Mouse (Mus musculus): ENCODE measurements around the gene Usp3. TPM values are rescaled to one million over a fixed set of nuclear protein-coding genes. Genes with fewer than 3 reads are reported as not detected.

Gene Usp3
- total and polyA plus RNA-seq, 3 experiments = 24.4 to 39.5 (median 36.6) TPM

- no peak for TF ChIP-seq TBP (conservative IDR thresholded peaks at IDR 0.05; ENCODE audit: low read depth, low read length)
- TF ChIP-seq ZMIZ1 (IDR thresholded peaks at IDR 0.05; ENCODE audit: low read depth, low read length) = no peak
- TF ChIP-seq USF2 (conservative IDR thresholded peaks at IDR 0.05; ENCODE audit: low read depth, low read length) = no peak
- no peak for TF ChIP-seq JUND (conservative IDR thresholded peaks at IDR 0.05; ENCODE audit: low read depth, low read length)
- TF ChIP-seq KAT2A (IDR thresholded peaks at IDR 0.05; ENCODE audit: insufficient replicate concordance, low read length) = no peak
- no peak for TF ChIP-seq ZKSCAN1 (IDR thresholded peaks at IDR 0.05; ENCODE audit: borderline replicate concordance, low read depth, low read length)
- TF ChIP-seq CTCF (conservative IDR thresholded peaks at IDR 0.05 in 1 of 2, IDR thresholded peaks at IDR 0.05 in 1 of 2; ENCODE audit: low read depth in 2 of 2, low read length in 2 of 2) = no peak
- TF ChIP-seq BHLHE40 (IDR thresholded peaks at IDR 0.05; ENCODE audit: low read depth, low read length) = no peak
- peak; percentile 83 for TF ChIP-seq IRF4 (IDR thresholded peaks at IDR 0.05; ENCODE audit: low read depth, low read length)
- TF ChIP-seq PAX5 (IDR thresholded peaks at IDR 0.05; ENCODE audit: low read length) = no peak
- no peak for TF ChIP-seq MXI1 (IDR thresholded peaks at IDR 0.05; ENCODE audit: low read depth, low read length)
Measured at GRCm38 (mm10) chr9:66601006-66601405, 8.1 kb upstream of the Usp3 start (continued).

- no peak for DNase-seq (ENCODE audit: extremely low read depth)
- in situ Hi-C loops (cut with MboI; ENCODE audit: low pct_ligation_motif_present, low pct_unique_long_range_greater_than_20kb, low sequenced_read_pairs) (loop anchor here (25.0 kb wide), 1 partner anchor 313 kb away; no protein-coding TSS in a partner anchor), dilution Hi-C loops (cut with MboI; ENCODE audit: extremely low pct_ligation_motif_present, extremely low pct_unique_long_range_greater_than_20kb, low sequenced_read_pairs) (no loop called here)
- H3K9ac ChIP-seq (ENCODE audit: insufficient read depth, low read depth) = no peak overlapping the region
- H3K4me1 ChIP-seq (ENCODE audit: control insufficient read depth in 1 of 2, insufficient read depth in 2 of 2) = peaks cover 25 to 70% of the 10 kb centered on the region in 2 experiments
- H3K4me3 ChIP-seq (replicated peaks in 1 of 3; ENCODE audit: low read depth in 2 of 3, low read length in 2 of 3, poor library complexity in 1 of 3) = no peak overlapping the region
- H3K79me2 ChIP-seq (replicated peaks; ENCODE audit: control insufficient read depth, extremely low read depth, insufficient read depth, poor library complexity, severe bottlenecking) = no peaks in the 10 kb centered on the region
- TF ChIP-seq BHLHE40 (IDR thresholded peaks at IDR 0.05; ENCODE audit: low read depth, low read length) = no peak
- no peak for TF ChIP-seq POLR2A (IDR thresholded peaks at IDR 0.05; ENCODE audit: low read depth, low read length)
- no peak for TF ChIP-seq NELFE (IDR thresholded peaks at IDR 0.05; ENCODE audit: low read depth, low read length)
- TF ChIP-seq SIN3A (IDR thresholded peaks at IDR 0.05; ENCODE audit: low read length) = no peak
- TF ChIP-seq SMC3 (IDR thresholded peaks at IDR 0.05; ENCODE audit: low read depth, low read length) = no peak
- no peak for TF ChIP-seq ZKSCAN1 (IDR thresholded peaks at IDR 0.05; ENCODE audit: borderline replicate concordance, low read depth, low read length)
- TF ChIP-seq MXI1 (IDR thresholded peaks at IDR 0.05; ENCODE audit: low read depth, low read length) = no peak
- TF ChIP-seq ZMIZ1 (IDR thresholded peaks at IDR 0.05; ENCODE audit: low read depth, low read length) = no peak
- TF ChIP-seq EP300 (IDR thresholded peaks at IDR 0.05; ENCODE audit: low read length) = no peak
- no peak for TF ChIP-seq RCOR1 (conservative IDR thresholded peaks at IDR 0.05; ENCODE audit: low read depth, low read length)
- no peak for TF ChIP-seq KAT2A (IDR thresholded peaks at IDR 0.05; ENCODE audit: insufficient replicate concordance, low read length)
- no peak overlapping the region for H3K4me2 ChIP-seq (ENCODE audit: insufficient read depth, low read depth, poor library complexity, severe bottlenecking)
- no peaks in the 10 kb centered on the region for H3K27me3 ChIP-seq (replicated peaks)
- no peaks in the 10 kb centered on the region for H3K9me3 ChIP-seq (replicated peaks; ENCODE audit: low read length)
- no peaks in the 10 kb centered on the region for H3K36me3 ChIP-seq (replicated peaks in 1 of 2; ENCODE audit: control insufficient read depth in 1 of 2, insufficient read depth in 1 of 2, low read length in 1 of 2)
- no peak overlapping the region; the same call in 1 of the 2 replicates for H3K27ac ChIP-seq (ENCODE audit: insufficient read depth, low read depth)
Measured at GRCm38 (mm10) chr9:66600551-66600950, 7.6 kb upstream of the Usp3 start.

- in situ Hi-C loops (cut with MboI; ENCODE audit: low pct_ligation_motif_present, low pct_unique_long_range_greater_than_20kb, low sequenced_read_pairs) = no loop called here
- no peaks in the 10 kb centered on the region for H3K36me3 ChIP-seq (replicated peaks in 1 of 2; ENCODE audit: control insufficient read depth in 1 of 2, insufficient read depth in 1 of 2, low read length in 1 of 2)
- H3K9me3 ChIP-seq (replicated peaks; ENCODE audit: low read length) = no peaks in the 10 kb centered on the region
- H3K79me2 ChIP-seq (replicated peaks; ENCODE audit: control insufficient read depth, extremely low read depth, insufficient read depth, poor library complexity, severe bottlenecking) = no peaks in the 10 kb centered on the region
- H3K4me3 ChIP-seq (replicated peaks in 1 of 3; ENCODE audit: low read depth in 2 of 3, low read length in 2 of 3, poor library complexity in 1 of 3) = no peak overlapping the region
- TF ChIP-seq ZMIZ1 (IDR thresholded peaks at IDR 0.05; ENCODE audit: low read depth, low read length) (no peak), TCF12 (IDR thresholded peaks at IDR 0.05; ENCODE audit: low read depth, low read length) (0 out of 2 replicates have a peak, but pooled peaks have one; percentile 14), ELF1 (IDR thresholded peaks at IDR 0.05; ENCODE audit: low read depth, low read length) (0 out of 2 replicates have a peak, but pooled peaks have one; percentile 38), POLR2AphosphoS2 (IDR thresholded peaks at IDR 0.05; ENCODE audit: low read depth, low read length) (no peak), ETS1 (conservative IDR thresholded peaks at IDR 0.05; ENCODE audit: low read depth, low read length) (peak; percentile 20), SIN3A (IDR thresholded peaks at IDR 0.05; ENCODE audit: low read length) (peak; percentile 27; the same call in 1 of the 2 replicates), CHD2 (IDR thresholded peaks at IDR 0.05; ENCODE audit: low read length) (peak; percentile 85), BHLHE40 (IDR thresholded peaks at IDR 0.05; ENCODE audit: low read depth, low read length) (peak; percentile 37; the same call in 1 of the 2 replicates), EP300 (IDR thresholded peaks at IDR 0.05; ENCODE audit: low read length) (0 out of 2 replicates have a peak, but pooled peaks have one; percentile 24)
- H3K27ac ChIP-seq (ENCODE audit: insufficient read depth, low read depth) = no peak overlapping the region; the same call in 1 of the 2 replicates
- H3K4me2 ChIP-seq (ENCODE audit: insufficient read depth, low read depth, poor library complexity, severe bottlenecking) = no peak overlapping the region
- H3K4me1 ChIP-seq (ENCODE audit: control insufficient read depth in 1 of 2, insufficient read depth in 2 of 2) = peaks cover 25 to 76% of the 10 kb centered on the region in 2 experiments
- H3K9ac ChIP-seq (ENCODE audit: insufficient read depth, low read depth) = peak overlapping the region; percentile 25; the same call in 1 of the 2 replicates
- DNase-seq (ENCODE audit: extremely low read depth) = peak; percentile 73
- H3K27me3 ChIP-seq (replicated peaks) = no peaks in the 10 kb centered on the region
- dilution Hi-C loops (cut with MboI; ENCODE audit: extremely low pct_ligation_motif_present, extremely low pct_unique_long_range_greater_than_20kb, low sequenced_read_pairs) = no loop called here
Measured at GRCm38 (mm10) chr9:66599577-66599976, 6.6 kb upstream of the Usp3 start.

Measured in CH12.LX (cell line).